In genomic region chr14:14552201-14552600, GRCm38 (mm10) we compare ENCODE assay signal across 21 mouse cellular contexts.
"Had no signal": no experiment of that assay in that cellular context is flagged by ENCODE, and none has a peak within 500 bp of the region (broad histone marks: within the 10 kb centered on the region; RNA-seq: fewer than 3 reads in every experiment).

No protein-coding gene starts in this region.

- H3K9ac ChIP-seq: heart, embryonic 13.5 days; heart, embryonic 15.5 days; hindbrain, embryonic 12.5 days; hindbrain, embryonic 14.5 days; intestine, embryonic 15.5 days; limb, embryonic 13.5 days; limb, embryonic 15.5 days; liver, embryonic 12.5 days; liver, embryonic 14.5 days had no signal

- H3K4me3 ChIP-seq: gastrocnemius, adult 2 months; heart, embryonic 13.5 days; heart, embryonic 15.5 days; hindbrain, embryonic 10.5 days; hindbrain, embryonic 12.5 days; intestine, embryonic 15.5 days; layer of hippocampus, adult 2 months; limb, embryonic 13.5 days; limb, embryonic 15.5 days; liver, embryonic 12.5 days had no signal

- H3K4me1 ChIP-seq: heart, embryonic 13.5 days; heart, embryonic 15.5 days; hindbrain, embryonic 10.5 days; hindbrain, embryonic 12.5 days; intestine, embryonic 15.5 days; limb, embryonic 13.5 days; limb, embryonic 15.5 days; liver, embryonic 12.5 days had no signal

- H3K27ac ChIP-seq: gastrocnemius, adult 2 months; heart, embryonic 13.5 days; heart, embryonic 15.5 days; hindbrain, embryonic 10.5 days; hindbrain, embryonic 12.5 days; hindbrain, embryonic 14.5 days; intestine, embryonic 15.5 days; layer of hippocampus, adult 2 months; limb, embryonic 13.5 days; limb, embryonic 15.5 days; liver, embryonic 12.5 days; liver, embryonic 14.5 days had no signal

- H3K36me3 ChIP-seq: heart, embryonic 13.5 days; heart, embryonic 15.5 days; hindbrain, embryonic 10.5 days; hindbrain, embryonic 12.5 days; intestine, embryonic 15.5 days; limb, embryonic 13.5 days; limb, embryonic 15.5 days; liver, embryonic 12.5 days had no signal

- H3K27me3 ChIP-seq: heart, embryonic 13.5 days; heart, embryonic 15.5 days; hindbrain, embryonic 12.5 days; intestine, embryonic 15.5 days; limb, embryonic 13.5 days; limb, embryonic 15.5 days; liver, embryonic 12.5 days had no signal

- DNase-seq: gastrocnemius, adult 2 months; gastrocnemius, postnatal 10 days; gastrocnemius, postnatal 25 days; heart, postnatal 4 days; kidney, adult 18-20 months; kidney, adult 8-10 months; kidney, postnatal 10 days; kidney, postnatal 25 days; kidney, postnatal 4 days; left cerebral cortex, postnatal 4 days had no signal
